Mouse (Mus musculus): ENCODE measurements around the gene Syngr3.

- TF ChIP-seq CTCF (IDR thresholded peaks at IDR 0.05; ENCODE audit: extremely low read depth, insufficient read depth, low read length) (no peak), POLR2A (IDR thresholded peaks at IDR 0.05; ENCODE audit: extremely low read depth, insufficient read depth, low read length) (no peak)
Observed at GRCm38 (mm10) chr17:24671346-24671745, 18.4 kb downstream of the Syngr3 start.

Data from cortical plate, adult 2 months (tissue).